Mouse (Mus musculus) cerebellum, adult 9-10 months (tissue): ENCODE measurements around the gene Srcap.

ENCODE experiments used
- DNase-seq: peaks from one replicate; pipeline ENCODE4 v3.0.0; 2022

Gene Srcap

GRCm38 (mm10) chr7:127583260-127583659 is 71.5 kb downstream of the Srcap start:
- no peak for DNase-seq

GRCm38 (mm10) chr7:127585031-127585430 is 73.2 kb downstream of the Srcap start:
- no peak for DNase-seq

GRCm38 (mm10) chr7:127586149-127586548 is 74.4 kb downstream of the Srcap start:
- DNase-seq, result no peak

GRCm38 (mm10) chr7:127587196-127587595 is 75.4 kb downstream of the Srcap start:
- DNase-seq, result no peak

GRCm38 (mm10) chr7:127588011-127588871 is 76.5 kb downstream of the Srcap start, which contains the start of the genes Ccdc189 and Rnf40:
Gene Ccdc189, minus strand, starts transcription at chr7:127588595.
Gene Rnf40, plus strand, starts transcription at chr7:127588767.
- peak; percentile 94 for DNase-seq

GRCm38 (mm10) chr7:127588901-127589300 is 77.1 kb downstream of the Srcap start:
- DNase-seq, result no peak

- DNase-seq, result no peak
These were observed 77.9 kb downstream of the Srcap start for GRCm38 (mm10) chr7:127589637-127590036.

GRCm38 (mm10) chr7:127591108-127591507 is 79.3 kb downstream of the Srcap start:
- no peak for DNase-seq

GRCm38 (mm10) chr7:127592575-127592974 is 80.8 kb downstream of the Srcap start:
- DNase-seq, result no peak

- DNase-seq, result no peak
These were observed 85.0 kb downstream of the Srcap start for GRCm38 (mm10) chr7:127596747-127597146.

GRCm38 (mm10) chr7:127600612-127601011 is 88.8 kb downstream of the Srcap start:
- no peak for DNase-seq

GRCm38 (mm10) chr7:127601735-127602134 is 90.0 kb downstream of the Srcap start:
- DNase-seq, result no peak

- DNase-seq, result no peak
These were observed 91.1 kb downstream of the Srcap start for GRCm38 (mm10) chr7:127602903-127603302.

- DNase-seq, result no peak
These were observed 92.5 kb downstream of the Srcap start for GRCm38 (mm10) chr7:127604256-127604655.

GRCm38 (mm10) chr7:127607150-127607549 is 95.4 kb downstream of the Srcap start:
- no peak for DNase-seq
